Mouse (Mus musculus): ENCODE measurements around the gene Galnt4.

The Galnt4 gene

DNA sequence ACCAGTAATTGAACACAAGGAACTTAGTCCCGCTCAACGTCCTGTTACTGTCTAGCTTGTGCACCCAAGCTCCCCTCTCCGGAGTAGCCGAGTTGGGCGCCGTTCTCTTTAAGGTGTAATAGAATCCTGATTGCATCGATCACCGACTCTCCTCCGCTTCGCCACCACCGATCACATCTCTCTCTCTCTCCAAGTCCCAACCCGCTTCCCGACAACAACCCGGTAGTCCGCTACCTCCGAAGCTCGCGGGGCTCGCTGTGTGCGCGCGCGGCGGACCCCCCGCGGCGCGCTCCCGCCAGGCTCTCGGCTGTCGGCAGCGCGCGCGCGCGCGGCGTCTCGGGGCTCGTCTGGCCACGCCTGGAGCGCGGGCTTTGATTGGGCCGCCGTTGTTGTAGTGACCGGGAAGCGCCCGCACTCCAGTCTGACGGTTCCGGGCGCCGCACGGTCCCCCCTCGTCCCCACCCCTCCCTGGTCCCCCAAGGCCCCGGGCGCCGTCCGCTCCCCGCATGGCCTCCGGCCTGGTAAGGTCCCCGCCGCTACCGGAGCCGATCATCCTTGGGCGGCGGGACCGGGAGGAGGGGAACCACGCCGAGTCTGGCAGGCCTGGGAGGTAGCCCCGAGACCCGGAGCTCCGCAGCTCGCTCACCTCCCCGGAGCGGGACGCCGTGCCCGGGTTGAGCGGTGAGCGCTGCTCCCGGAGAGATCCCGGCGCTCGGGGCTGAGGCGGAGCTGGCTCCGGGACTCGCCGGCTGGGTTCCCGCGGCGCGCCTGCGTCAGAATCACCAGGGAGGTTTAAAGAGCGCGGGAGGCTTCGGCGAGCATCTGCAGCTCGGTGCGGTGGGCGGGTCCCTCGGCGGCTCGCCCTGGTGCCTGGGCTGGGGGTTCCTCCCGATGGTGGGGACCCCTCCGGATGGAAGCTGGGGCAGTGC, 992 bp upstream of the Galnt4 start, which contains the start of gene Poc1b:
Gene Poc1b, plus strand, starts transcription at position 334 of the 929 bp plus-strand sequence.
- TF ChIP-seq CTCF (conservative IDR thresholded peaks at IDR 0.05; ENCODE audit: low read length) (no peak), NANOG (IDR thresholded peaks at IDR 0.05; ENCODE audit: borderline replicate concordance, low read length) (no peak), POU5F1 (IDR thresholded peaks at IDR 0.05; ENCODE audit: borderline replicate concordance, low read length) (no peak)
- H3K4me3 ChIP-seq (replicated peaks; ENCODE audit: low read length), result peak within 1 kb of the TSS; percentile 96
- peaks cover 15% of the 10 kb centered on the region for H3K36me3 ChIP-seq (ENCODE audit: insufficient read depth, low read length)
- peaks cover 16% of the 10 kb centered on the region for H3K27me3 ChIP-seq (ENCODE audit: insufficient read depth, low read length)
- H3K9me3 ChIP-seq (ENCODE audit: low read length), result peaks cover 39% of the 10 kb centered on the region
- peaks cover 31% of the 10 kb centered on the region for H3K4me1 ChIP-seq (replicated peaks; ENCODE audit: low read depth, low read length)

DNA sequence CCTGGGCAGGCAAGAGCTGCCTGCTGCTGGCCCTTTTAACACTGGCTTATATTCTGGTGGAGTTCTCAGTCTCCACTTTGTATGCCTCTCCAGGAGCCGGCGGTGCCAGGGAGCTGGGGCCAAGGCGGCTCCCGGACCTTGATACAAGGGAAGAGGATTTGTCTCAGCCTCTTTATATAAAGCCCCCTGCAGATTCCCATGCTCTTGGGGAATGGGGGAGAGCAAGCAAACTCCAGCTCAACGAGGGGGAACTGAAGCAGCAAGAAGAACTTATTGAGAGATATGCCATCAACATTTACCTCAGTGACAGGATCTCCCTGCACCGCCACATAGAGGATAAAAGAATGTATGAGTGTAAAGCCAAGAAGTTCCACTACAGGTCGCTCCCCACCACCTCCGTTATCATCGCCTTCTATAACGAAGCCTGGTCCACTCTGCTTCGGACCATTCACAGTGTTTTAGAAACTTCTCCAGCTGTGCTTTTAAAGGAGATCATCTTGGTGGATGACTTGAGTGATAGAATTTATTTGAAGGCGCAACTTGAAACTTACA, 548 bp downstream of the Galnt4 start:
- Histone ChIP-seq H3K4me1 (replicated peaks; ENCODE audit: low read depth, low read length) (peaks cover 34% of the 10 kb centered on the region), H3K9me3 (ENCODE audit: low read length) (peaks cover 28% of the 10 kb centered on the region), H3K36me3 (ENCODE audit: insufficient read depth, low read length) (peaks cover 15% of the 10 kb centered on the region), H3K27me3 (ENCODE audit: insufficient read depth, low read length) (peaks cover 16% of the 10 kb centered on the region), H3K4me3 (replicated peaks; ENCODE audit: low read length) (peak overlapping the region; percentile 96)
- TF ChIP-seq CTCF (conservative IDR thresholded peaks at IDR 0.05; ENCODE audit: low read length) (no peak), NANOG (IDR thresholded peaks at IDR 0.05; ENCODE audit: borderline replicate concordance, low read length) (no peak), POU5F1 (IDR thresholded peaks at IDR 0.05; ENCODE audit: borderline replicate concordance, low read length) (no peak)

DNA sequence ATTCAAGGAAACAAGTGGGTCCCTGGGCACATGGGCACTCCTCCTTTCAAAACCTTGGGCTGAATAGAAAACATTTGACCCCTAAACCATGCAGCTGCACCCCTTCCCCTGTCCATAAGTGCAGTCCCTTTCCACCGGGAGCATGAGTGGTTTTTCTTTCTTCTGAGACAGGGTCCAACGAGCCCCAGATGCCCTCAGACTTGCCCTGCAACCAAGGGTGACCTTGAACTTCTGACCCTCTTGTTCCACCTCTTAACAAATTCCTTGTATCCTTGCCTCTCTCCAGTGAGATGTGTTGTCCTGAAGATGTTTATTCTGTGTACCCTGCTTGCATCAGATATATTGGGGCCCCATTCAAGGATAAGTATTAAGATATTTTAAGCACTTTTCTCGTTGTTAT, 5.6 kb downstream of the Galnt4 start:
- Histone ChIP-seq H3K4me3 (replicated peaks; ENCODE audit: low read length) (no peak overlapping the region), H3K36me3 (ENCODE audit: insufficient read depth, low read length) (peaks cover 15% of the 10 kb centered on the region), H3K9me3 (ENCODE audit: low read length) (no peaks in the 10 kb centered on the region), H3K27me3 (ENCODE audit: insufficient read depth, low read length) (peaks cover 11% of the 10 kb centered on the region), H3K4me1 (replicated peaks; ENCODE audit: low read depth, low read length) (peaks cover 65% of the 10 kb centered on the region)
- no peak for TF ChIP-seq NANOG (IDR thresholded peaks at IDR 0.05; ENCODE audit: borderline replicate concordance, low read length)
- no peak for TF ChIP-seq CTCF (conservative IDR thresholded peaks at IDR 0.05; ENCODE audit: low read length)
- no peak for TF ChIP-seq POU5F1 (IDR thresholded peaks at IDR 0.05; ENCODE audit: borderline replicate concordance, low read length)

DNA sequence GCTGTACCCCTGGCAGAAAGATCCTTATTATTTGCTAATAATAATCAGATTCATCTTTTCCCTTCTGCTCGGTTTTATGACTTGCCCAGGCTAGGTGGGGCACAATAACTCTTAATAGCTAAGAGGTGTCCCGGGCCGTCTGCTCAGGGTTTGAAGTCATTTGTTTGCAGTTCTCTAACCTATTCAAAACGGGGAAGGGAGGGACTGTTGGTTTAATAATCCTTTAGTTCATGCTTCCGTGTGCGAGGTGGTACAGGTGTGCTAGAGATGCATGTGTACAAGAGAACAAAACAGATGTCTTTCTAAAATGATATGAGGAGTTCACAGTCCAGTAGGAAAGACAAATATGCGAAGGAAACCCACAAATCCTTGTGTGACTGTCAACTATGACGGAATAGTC, 6.3 kb downstream of the Galnt4 start:
- H3K36me3 ChIP-seq (ENCODE audit: insufficient read depth, low read length), result peaks cover 15% of the 10 kb centered on the region
- peaks cover 65% of the 10 kb centered on the region for H3K4me1 ChIP-seq (replicated peaks; ENCODE audit: low read depth, low read length)
- TF ChIP-seq CTCF (conservative IDR thresholded peaks at IDR 0.05; ENCODE audit: low read length) (no peak), NANOG (IDR thresholded peaks at IDR 0.05; ENCODE audit: borderline replicate concordance, low read length) (no peak), POU5F1 (IDR thresholded peaks at IDR 0.05; ENCODE audit: borderline replicate concordance, low read length) (no peak)
- no peaks in the 10 kb centered on the region for H3K9me3 ChIP-seq (ENCODE audit: low read length)
- H3K4me3 ChIP-seq (replicated peaks; ENCODE audit: low read length), result no peak overlapping the region
- peaks cover 4% of the 10 kb centered on the region; the same call in 1 of the 2 replicates for H3K27me3 ChIP-seq (ENCODE audit: insufficient read depth, low read length)

DNA sequence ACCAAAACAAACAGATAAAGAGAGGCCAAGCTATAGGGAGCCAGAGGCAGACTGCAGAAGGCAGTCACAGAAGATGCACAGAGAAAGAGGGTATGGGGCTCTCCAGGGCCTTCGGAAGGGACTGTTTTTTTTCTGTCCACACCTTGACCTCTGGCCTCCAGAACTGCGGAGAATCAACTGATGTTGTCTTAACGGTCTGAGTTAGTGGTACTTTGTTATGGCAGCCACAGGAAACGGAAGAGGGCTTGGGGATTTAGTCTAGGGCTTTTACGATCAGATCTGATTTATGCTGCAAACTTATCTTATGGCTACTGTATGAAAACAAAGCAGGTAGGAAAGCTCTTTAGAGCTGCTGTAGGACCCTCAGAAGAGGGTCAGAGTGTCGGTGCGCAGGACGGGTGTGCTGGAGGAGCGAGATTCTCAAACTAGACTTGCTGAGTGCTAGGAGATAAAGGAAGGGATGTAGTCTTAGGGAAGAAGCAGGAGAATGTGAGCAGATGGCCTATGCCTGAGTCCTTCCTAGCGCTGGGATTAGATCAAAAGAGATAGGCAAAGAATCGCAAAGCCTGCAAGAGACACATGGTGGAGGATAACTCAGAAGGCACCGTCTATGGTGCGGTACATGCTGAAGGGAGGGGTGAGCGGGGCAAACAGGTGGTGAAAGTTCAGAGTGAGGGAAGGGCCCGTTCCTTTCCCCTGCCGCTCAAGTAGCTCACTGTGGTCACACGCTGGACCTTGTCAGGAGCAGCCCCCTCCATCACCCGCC, 7.7 kb downstream of the Galnt4 start:
- TF ChIP-seq NANOG (IDR thresholded peaks at IDR 0.05; ENCODE audit: borderline replicate concordance, low read length) (no peak), POU5F1 (IDR thresholded peaks at IDR 0.05; ENCODE audit: borderline replicate concordance, low read length) (no peak), CTCF (conservative IDR thresholded peaks at IDR 0.05; ENCODE audit: low read length) (no peak)
- Histone ChIP-seq H3K27me3 (ENCODE audit: insufficient read depth, low read length) (no peaks in the 10 kb centered on the region), H3K4me1 (replicated peaks; ENCODE audit: low read depth, low read length) (peaks cover 62% of the 10 kb centered on the region), H3K9me3 (ENCODE audit: low read length) (no peaks in the 10 kb centered on the region), H3K4me3 (replicated peaks; ENCODE audit: low read length) (peak overlapping the region; percentile 57), H3K36me3 (ENCODE audit: insufficient read depth, low read length) (peaks cover 8% of the 10 kb centered on the region)

DNA sequence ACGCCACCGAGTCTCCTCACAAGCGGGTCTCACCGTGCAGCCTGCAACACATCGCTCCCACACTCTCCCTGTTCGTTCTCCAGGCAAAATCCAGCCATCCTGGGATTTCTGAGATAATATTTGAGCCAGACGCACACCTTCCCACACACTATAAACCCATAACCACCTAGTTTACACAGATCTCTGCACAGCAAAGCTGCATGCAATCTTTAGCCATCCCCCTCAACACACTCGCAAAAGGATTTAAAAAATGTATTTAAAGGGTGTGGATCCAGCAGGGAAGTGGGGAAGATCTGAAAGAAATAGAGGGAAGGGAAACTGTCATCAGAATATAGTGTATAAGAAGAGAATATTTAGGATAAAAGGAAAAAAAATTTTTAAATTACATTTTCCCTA, 8.3 kb downstream of the Galnt4 start:
- TF ChIP-seq CTCF (conservative IDR thresholded peaks at IDR 0.05; ENCODE audit: low read length) (no peak), POU5F1 (IDR thresholded peaks at IDR 0.05; ENCODE audit: borderline replicate concordance, low read length) (no peak), NANOG (IDR thresholded peaks at IDR 0.05; ENCODE audit: borderline replicate concordance, low read length) (no peak)
- no peaks in the 10 kb centered on the region for H3K9me3 ChIP-seq (ENCODE audit: low read length)
- H3K4me3 ChIP-seq (replicated peaks; ENCODE audit: low read length), result peak overlapping the region; percentile 57
- no peaks in the 10 kb centered on the region for H3K27me3 ChIP-seq (ENCODE audit: insufficient read depth, low read length)
- H3K4me1 ChIP-seq (replicated peaks; ENCODE audit: low read depth, low read length), result peaks cover 59% of the 10 kb centered on the region
- H3K36me3 ChIP-seq (ENCODE audit: insufficient read depth, low read length), result peaks cover 3% of the 10 kb centered on the region; the same call in 1 of the 2 replicates

DNA sequence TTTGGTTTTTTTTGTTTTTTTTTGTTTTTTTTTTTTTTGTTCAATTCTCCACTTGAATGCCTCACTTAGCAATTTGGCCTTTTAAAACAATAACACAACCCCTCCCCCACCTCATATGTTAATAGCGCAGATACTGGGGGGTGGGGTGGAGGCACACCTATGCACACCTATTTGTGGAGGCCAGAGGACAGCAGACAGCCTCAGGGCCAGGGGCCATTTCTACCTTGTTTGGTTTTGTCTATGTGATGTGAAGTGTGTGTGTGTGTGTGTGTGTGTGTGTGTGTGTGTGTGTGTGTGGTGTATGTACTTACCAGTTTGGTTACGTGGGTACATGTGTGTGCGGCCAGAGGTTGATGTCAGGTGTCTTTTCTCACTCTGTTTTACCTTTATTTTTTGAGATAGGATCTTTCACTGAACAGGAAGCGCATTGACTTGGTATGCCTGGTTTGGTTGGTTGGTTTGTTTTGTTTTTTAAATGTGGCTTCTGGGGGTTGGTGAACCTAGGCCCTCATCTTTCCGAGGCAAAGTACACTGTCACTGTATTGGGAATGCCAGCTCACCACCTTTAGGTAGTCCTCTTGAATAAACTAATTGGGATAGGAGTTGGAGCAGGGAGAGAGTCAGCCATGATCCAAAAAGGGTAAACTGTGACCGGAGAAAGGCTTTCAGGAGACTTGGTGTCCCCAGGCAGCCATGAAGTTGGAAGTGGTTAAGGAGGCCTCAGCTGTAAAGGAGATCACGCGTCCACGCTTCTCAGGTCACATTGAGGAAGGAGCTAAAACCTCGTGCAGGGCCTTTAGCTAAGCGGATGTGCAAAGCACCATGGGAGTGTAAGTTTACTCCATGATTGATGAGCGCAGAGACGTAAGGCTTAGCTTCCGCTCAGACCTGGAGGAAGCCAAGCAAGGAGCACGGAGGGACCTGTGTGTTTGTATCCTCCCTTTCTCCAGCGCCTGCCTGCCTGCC, 9.0 kb downstream of the Galnt4 start:
- Histone ChIP-seq H3K36me3 (ENCODE audit: insufficient read depth, low read length) (no peaks in the 10 kb centered on the region), H3K9me3 (ENCODE audit: low read length) (no peaks in the 10 kb centered on the region), H3K4me3 (replicated peaks; ENCODE audit: low read length) (peak overlapping the region; percentile 57; the same call in 1 of the 2 replicates), H3K27me3 (ENCODE audit: insufficient read depth, low read length) (no peaks in the 10 kb centered on the region), H3K4me1 (replicated peaks; ENCODE audit: low read depth, low read length) (peaks cover 56% of the 10 kb centered on the region)
- TF ChIP-seq POU5F1 (IDR thresholded peaks at IDR 0.05; ENCODE audit: borderline replicate concordance, low read length) (no peak), CTCF (conservative IDR thresholded peaks at IDR 0.05; ENCODE audit: low read length) (no peak), NANOG (IDR thresholded peaks at IDR 0.05; ENCODE audit: borderline replicate concordance, low read length) (no peak)
